Mouse (Mus musculus) liver, embryonic 14 days (tissue): ENCODE results near the gene Cdk20. TPM values are rescaled to one million over a fixed set of nuclear protein-coding genes. Genes with fewer than 3 reads are reported as not detected.

Experiments used
- polyA plus RNA-seq: library from polyadenylated mRNA; depleted of rRNA; stranded (reverse); fragments of >200 nt; gene quantifications from 2 replicates; pipeline ENCODE4 v1.2.3, GENCODE M21; 2012; rRNA removed

The Cdk20 gene
- polyA plus RNA-seq, result 2.6 and 2.7 TPM in 2 replicates

DNA sequence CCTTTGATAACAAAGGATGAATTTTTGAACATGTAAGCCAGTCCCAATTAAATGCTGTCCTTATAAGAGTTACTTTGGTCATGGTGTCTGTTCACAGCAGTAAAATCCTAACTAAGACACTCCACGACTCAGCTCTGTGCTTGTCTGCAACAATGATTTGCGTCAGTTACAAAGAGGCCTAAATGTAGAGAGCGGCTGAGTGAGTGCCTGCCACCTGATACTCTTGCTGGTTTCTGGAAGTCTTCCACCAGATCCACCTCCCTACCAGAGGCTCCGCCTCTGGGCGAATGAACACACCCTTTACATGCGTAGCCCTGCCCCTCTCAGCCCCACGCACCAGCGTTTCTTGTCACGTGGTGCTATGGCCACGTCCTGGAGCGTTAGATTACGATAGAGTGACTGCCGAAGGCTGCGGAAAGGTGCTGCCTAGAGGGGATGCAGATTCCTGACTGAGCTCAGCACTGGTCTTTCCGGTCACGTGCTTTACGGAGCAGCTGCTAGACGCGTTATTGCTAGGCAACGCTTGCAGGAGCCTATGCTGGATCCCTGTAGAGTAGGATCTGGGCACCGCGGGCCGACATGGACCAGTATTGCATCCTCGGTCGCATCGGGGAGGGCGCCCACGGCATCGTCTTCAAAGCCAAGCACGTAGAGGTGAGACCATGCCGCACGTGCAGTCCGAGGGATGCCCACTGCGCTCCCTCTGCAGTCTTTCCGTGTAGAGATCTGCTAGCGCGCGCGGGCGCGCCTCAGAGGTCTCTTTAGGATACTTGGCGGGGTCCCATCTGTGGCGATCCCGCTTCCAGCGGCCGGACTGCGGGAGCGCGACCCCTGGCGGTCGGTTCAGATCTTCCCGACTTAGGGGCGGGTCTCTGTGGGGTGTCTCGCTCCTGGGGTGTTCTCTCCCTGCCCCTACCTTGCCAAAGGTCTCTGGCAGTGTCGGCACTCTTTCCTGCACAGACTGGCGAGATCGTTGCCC, at the start of gene Cdk20:
Cdk20 (plus strand) TSS at position 298 of the 979 bp plus-strand sequence.

Other genes with a start within 250 kb of the Cdk20 start
- 4.2 and 5.2 TPM in 2 replicates for gene Cdc14b, start 157.0 kb upstream of the Cdk20 start, polyA plus RNA-seq
- 6.9 and 8.4 TPM in 2 replicates for gene Aaed1, start 119.6 kb upstream of the Cdk20 start, polyA plus RNA-seq
- gene Ctsl, start 61.4 kb upstream of the Cdk20 start, polyA plus RNA-seq, result 82.5 and 94.7 TPM in 2 replicates
- gene Fam240b, start 65.5 kb downstream of the Cdk20 start, polyA plus RNA-seq, result not detected in 2 replicates